Mouse (Mus musculus): ENCODE measurements around the gene Vmn1r85.
"Not testable (repeated sequence)": the region's sequence is repeated elsewhere in the genome, so short reads cannot be mapped to it uniquely, and the experiment has no call there.

Gene Vmn1r85

GRCm38 (mm10) chr7:13095073-13095472, at the start of gene Vmn1r85:
Vmn1r85 (minus strand) TSS chr7:13095173.
- no peak for DNase-seq (ENCODE audit: low read depth, low spot score)

GRCm38 (mm10) chr7:13140057-13140456, 45.1 kb upstream of the Vmn1r85 start, which contains the start of gene Vmn1r87:
Vmn1r87 (minus strand) TSS chr7:13140157.
- DNase-seq (ENCODE audit: low read depth, low spot score): no peak

GRCm38 (mm10) chr7:13137340-13137739, 42.4 kb upstream of the Vmn1r85 start:
- no peak for DNase-seq (ENCODE audit: low read depth, low spot score)

GRCm38 (mm10) chr7:13131856-13132255, 36.9 kb upstream of the Vmn1r85 start:
- no peak for DNase-seq (ENCODE audit: low read depth, low spot score)

- DNase-seq (ENCODE audit: low read depth, low spot score): not testable (repeated sequence)
Measured at GRCm38 (mm10) chr7:13123554-13124153, 28.7 kb upstream of the Vmn1r85 start.

GRCm38 (mm10) chr7:13119817-13120216, 24.8 kb upstream of the Vmn1r85 start, which contains the start of gene Vmn1r86:
Vmn1r86 (minus strand) TSS chr7:13119917.
- DNase-seq (ENCODE audit: low read depth, low spot score): no peak

GRCm38 (mm10) chr7:13072293-13072692, 22.7 kb downstream of the Vmn1r85 start:
- DNase-seq (ENCODE audit: low read depth, low spot score): no peak

- DNase-seq (ENCODE audit: low read depth, low spot score): not testable (repeated sequence)
Measured at GRCm38 (mm10) chr7:13063399-13063798, 31.6 kb downstream of the Vmn1r85 start.

- no peak for DNase-seq (ENCODE audit: low read depth, low spot score)
Measured at GRCm38 (mm10) chr7:13059536-13059935, 35.4 kb downstream of the Vmn1r85 start.

GRCm38 (mm10) chr7:13056913-13057700, 37.9 kb downstream of the Vmn1r85 start:
- no peak for DNase-seq (ENCODE audit: low read depth, low spot score)

- DNase-seq (ENCODE audit: low read depth, low spot score): peak; percentile 98
Measured at GRCm38 (mm10) chr7:13054287-13055010, 40.5 kb downstream of the Vmn1r85 start, which contains the start of gene Mzf1. Mzf1 (minus strand) TSS chr7:13054764.

GRCm38 (mm10) chr7:13053961-13054286, 41.0 kb downstream of the Vmn1r85 start:
- DNase-seq (ENCODE audit: low read depth, low spot score): no peak

GRCm38 (mm10) chr7:13053501-13053900, 41.5 kb downstream of the Vmn1r85 start:
- DNase-seq (ENCODE audit: low read depth, low spot score): no peak

- no peak for DNase-seq (ENCODE audit: low read depth, low spot score)
Measured at GRCm38 (mm10) chr7:13053001-13053400, 42.0 kb downstream of the Vmn1r85 start.

- peak; percentile 78 for DNase-seq (ENCODE audit: low read depth, low spot score)
Measured at GRCm38 (mm10) chr7:13046084-13046483, 48.9 kb downstream of the Vmn1r85 start.

- no peak for DNase-seq (ENCODE audit: low read depth, low spot score)
Measured at GRCm38 (mm10) chr7:13044254-13044625, 50.7 kb downstream of the Vmn1r85 start.

GRCm38 (mm10) chr7:13043445-13044253, 51.3 kb downstream of the Vmn1r85 start:
- no peak for DNase-seq (ENCODE audit: low read depth, low spot score)

GRCm38 (mm10) chr7:13043120-13043444, 51.9 kb downstream of the Vmn1r85 start:
- no peak for DNase-seq (ENCODE audit: low read depth, low spot score)

- DNase-seq (ENCODE audit: low read depth, low spot score): no peak
Measured at GRCm38 (mm10) chr7:13042511-13042910, 52.5 kb downstream of the Vmn1r85 start.

- no peak for DNase-seq (ENCODE audit: low read depth, low spot score)
Measured at GRCm38 (mm10) chr7:13041256-13041655, 53.7 kb downstream of the Vmn1r85 start.

- no peak for DNase-seq (ENCODE audit: low read depth, low spot score)
Measured at GRCm38 (mm10) chr7:13039181-13039580, 55.8 kb downstream of the Vmn1r85 start.
